Mouse (Mus musculus) heart, adult 2 months (tissue): ENCODE measurements at regions not wholly inside any gene's neighbourhood (a gene's known extent, or its start where the extent isn't known, plus 50 kb on each side); places are given as distances from the start of the nearest gene placed in this dataset.

Experiments
- CTCF ChIP-seq: fragments of 200-600 bp; IDR thresholded peaks from 2 replicates; pipeline ENCODE4 v1.8.1; 2022; ENCODE audit warnings: antibody characterized with exemption, mild to moderate bottlenecking, moderate library complexity
- EP300 ChIP-seq: fragments of 200-500 bp; IDR thresholded peaks from 2 replicates; pipeline ENCODE4 v1.6.1; 2011; ENCODE audit warnings: low read depth, low read length, control low read depth; ENCODE audit not compliant: insufficient read depth
- POLR2A ChIP-seq: fragments of 200-500 bp; IDR thresholded peaks from 2 replicates; pipeline ENCODE4 v1.6.1; 2011; ENCODE audit warnings: mild to moderate bottlenecking, low read depth, low read length, control low read depth; ENCODE audit not compliant: insufficient read depth

DNA sequence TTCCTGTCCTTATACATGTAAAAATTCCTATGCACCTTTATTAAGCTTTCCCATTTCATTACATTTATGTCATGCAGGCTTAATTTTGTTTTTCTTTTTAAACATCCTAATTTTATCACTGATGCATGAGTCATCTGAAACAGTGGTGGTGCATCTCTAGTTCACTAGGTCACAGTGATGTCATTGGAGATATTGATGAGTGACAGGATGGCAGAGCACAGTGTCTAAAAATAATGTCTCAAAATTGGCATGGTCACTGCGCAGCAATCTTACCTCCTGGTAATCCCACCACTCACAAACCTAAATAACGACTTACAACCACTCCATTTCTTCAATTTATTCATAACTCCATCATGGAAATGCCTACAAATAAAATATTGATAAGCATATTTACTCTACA, 280.9 kb upstream of the Tmem229a start:
- TF ChIP-seq CTCF (no peak), POLR2A (no peak), EP300 (no peak)
